Mouse (Mus musculus) midbrain, postnatal 0 days (tissue): Measurements from ENCODE around the gene Gm13420. TPM values are rescaled to one million over a fixed set of nuclear protein-coding genes. Genes with fewer than 3 reads are reported as not detected.

ENCODE experiments used
- ATAC-seq: fragments of 200-750 bp; cut with Nextera tagmentation; 2 replicates; pipeline ENCODE4 v1.8.0; 2017; ENCODE audit warnings: moderate number of reproducible peaks, mild to moderate bottlenecking, moderate TSS enrichment, moderate library complexity; ENCODE audit not compliant: low FRiP score
- DNase-seq: peaks from one replicate; pipeline ENCODE4 v3.0.0-alpha.2; 2015; ENCODE audit warnings: low spot score
- H3K27ac ChIP-seq: fragments of 300-500 bp; sonication (generic); 2 replicates; pipeline ENCODE4 v1.5.1; 2014; ENCODE audit warnings: low read depth, mild to moderate bottlenecking, low read length, mixed read lengths
- H3K27me3 ChIP-seq: fragments of 300-500 bp; sonication (generic); 2 replicates; pipeline ENCODE4 v1.6.1; 2014; ENCODE audit warnings: low read length, control low read depth, mixed read lengths; ENCODE audit not compliant: insufficient read depth
- H3K36me3 ChIP-seq: fragments of 300-500 bp; sonication (generic); 2 replicates; pipeline ENCODE4 v1.6.1; 2014; ENCODE audit warnings: low read length, control low read depth, mixed read lengths; ENCODE audit not compliant: insufficient read depth
- H3K4me1 ChIP-seq: fragments of 300-500 bp; sonication (generic); 2 replicates; pipeline ENCODE4 v1.6.1; 2014; ENCODE audit warnings: mild to moderate bottlenecking, control low read depth, antibody characterized with exemption, low read length, mixed read lengths; ENCODE audit not compliant: insufficient read depth
- H3K4me2 ChIP-seq: fragments of 300-500 bp; sonication (generic); 2 replicates; pipeline ENCODE4 v1.6.1; 2014; ENCODE audit warnings: low read depth, mild to moderate bottlenecking, low read length, mixed read lengths; ENCODE audit not compliant: poor library complexity, severe bottlenecking
- H3K4me3 ChIP-seq: fragments of 300-500 bp; sonication (generic); 2 replicates; pipeline ENCODE4 v1.5.1; 2014; ENCODE audit warnings: low read depth, mild to moderate bottlenecking, low read length, moderate library complexity
- H3K9ac ChIP-seq: fragments of 300-500 bp; sonication (generic); replicated peaks from 2 replicates; pipeline ENCODE4 v1.6.1; 2014; ENCODE audit warnings: mild to moderate bottlenecking, low read length, moderate library complexity, mixed read lengths; ENCODE audit not compliant: poor library complexity, severe bottlenecking
- H3K9me3 ChIP-seq: fragments of 300-500 bp; sonication (generic); 2 replicates; pipeline ENCODE4 v1.6.1; 2016; ENCODE audit warnings: low read length, control low read depth
- CTCF ChIP-seq: IDR thresholded peaks from 2 replicates; pipeline ENCODE4 v1.5.1; 2016; ENCODE audit warnings: antibody characterized with exemption, mild to moderate bottlenecking
- WGBS: fragments of 180-500 bp; shearing (Covaris S2); extraction: QIAGEN DNeasy Blood & Tissue Kit; methylation state at CpG from one replicate; pipeline ENCODE4 v1.1.7; 2014; 5-methylcytosine and 5-hydroxymethylcytosine counted together
- polyA plus RNA-seq: library from polyadenylated mRNA; unstranded; fragments of >200 nt; fragmentation: Nextera tagmentation; extraction: Ambion mirVana; gene quantifications from 2 replicates; pipeline ENCODE4 v1.2.1, GENCODE M21; 2015
- total RNA-seq: library from RNA; depleted of rRNA; stranded (reverse); fragments of >200 nt; gene quantifications from 2 replicates; pipeline ENCODE4 v1.2.3, GENCODE M21; 2014

Gene Gm13420
- total and polyA plus RNA-seq, 2 experiments from 2014 or later: 0.60 to 0.65 TPM

DNA sequence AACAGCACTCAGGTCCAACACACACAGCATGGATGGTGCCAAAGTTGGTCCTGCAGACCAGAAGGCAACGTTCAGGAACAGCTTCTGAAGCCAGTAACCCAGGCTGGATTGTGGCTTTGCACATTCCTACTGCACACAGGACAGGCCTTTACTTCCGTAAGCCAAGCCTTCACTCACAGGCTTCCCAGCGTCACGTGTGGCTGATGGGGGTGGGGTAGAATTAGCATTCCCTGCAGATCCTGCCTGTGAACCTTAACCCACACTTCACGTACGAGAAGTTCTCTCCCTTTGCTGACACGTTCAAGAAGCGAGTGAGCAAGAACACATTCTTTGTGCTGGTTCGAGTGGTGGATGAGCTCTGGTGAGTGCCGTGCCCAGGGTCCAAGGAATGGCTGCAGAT, 18.9 kb downstream of the Gm13420 start:
- peaks cover 84% of the 10 kb centered on the region for H3K36me3 ChIP-seq

GRCm38 (mm10) chr2:29731545-29731944, 19.9 kb downstream of the Gm13420 start:
- Histone ChIP-seq H3K27me3 (no peaks in the 10 kb centered on the region), H3K27ac (no peak overlapping the region), H3K4me2 (no peak overlapping the region), H3K36me3 (peaks cover 83% of the 10 kb centered on the region), H3K9me3 (no peaks in the 10 kb centered on the region), H3K4me3 (no peak overlapping the region), H3K4me1 (no peaks in the 10 kb centered on the region), H3K9ac (no peak overlapping the region)
- ATAC-seq (no peak), DNase-seq (no peak)
- WGBS: 81% methylated on average over 3 of the region's 3 CpGs
- peak; percentile 58 for TF ChIP-seq CTCF

More for the DNA sequence above, 18.9 kb downstream of the Gm13420 start:
- Histone ChIP-seq H3K27me3 (no peaks in the 10 kb centered on the region), H3K4me3 (no peak overlapping the region), H3K9me3 (no peaks in the 10 kb centered on the region), H3K9ac (no peak overlapping the region), H3K4me1 (no peaks in the 10 kb centered on the region), H3K27ac (no peak overlapping the region), H3K4me2 (no peak overlapping the region)
- no peak for ATAC-seq
- no peak for DNase-seq
- TF ChIP-seq CTCF: no peak
- WGBS: 87% methylated on average over 10 of the region's 10 CpGs

GRCm38 (mm10) chr2:29729500-29729899, 22.0 kb downstream of the Gm13420 start:
- no peak for TF ChIP-seq CTCF
- no peak overlapping the region for H3K4me3 ChIP-seq
- 55% methylated on average over 2 of the region's 2 CpGs for WGBS
- no peaks in the 10 kb centered on the region for H3K9me3 ChIP-seq
- ATAC-seq (no peak), DNase-seq (no peak)
- no peak overlapping the region for H3K4me2 ChIP-seq
- no peak overlapping the region for H3K27ac ChIP-seq
- no peaks in the 10 kb centered on the region for H3K27me3 ChIP-seq
- peaks cover 86% of the 10 kb centered on the region for H3K36me3 ChIP-seq
- no peaks in the 10 kb centered on the region for H3K4me1 ChIP-seq
- H3K9ac ChIP-seq: no peak overlapping the region

GRCm38 (mm10) chr2:29724664-29725365, 26.7 kb downstream of the Gm13420 start:
- no peak for TF ChIP-seq CTCF
- H3K4me1 ChIP-seq: no peaks in the 10 kb centered on the region
- peaks cover 70% of the 10 kb centered on the region for H3K36me3 ChIP-seq
- DNase-seq: no peak
- 82% methylated on average over 5 of the region's 5 CpGs for WGBS
- no peak overlapping the region for H3K9ac ChIP-seq
- no peak overlapping the region for H3K4me3 ChIP-seq
- no peaks in the 10 kb centered on the region for H3K9me3 ChIP-seq
- ATAC-seq: no peak
- no peak overlapping the region for H3K27ac ChIP-seq
- H3K27me3 ChIP-seq: no peaks in the 10 kb centered on the region
- no peak overlapping the region for H3K4me2 ChIP-seq

GRCm38 (mm10) chr2:29723132-29723531, 28.4 kb downstream of the Gm13420 start:
- DNase-seq (no peak), ATAC-seq (no peak)
- peaks cover 62% of the 10 kb centered on the region for H3K36me3 ChIP-seq
- H3K4me2 ChIP-seq: no peak overlapping the region
- no peaks in the 10 kb centered on the region for H3K27me3 ChIP-seq
- no peaks in the 10 kb centered on the region for H3K9me3 ChIP-seq
- no peak overlapping the region for H3K4me3 ChIP-seq
- WGBS: 92% methylated on average over 3 of the region's 3 CpGs
- H3K4me1 ChIP-seq: no peaks in the 10 kb centered on the region
- TF ChIP-seq CTCF: no peak
- H3K27ac ChIP-seq: no peak overlapping the region
- H3K9ac ChIP-seq: no peak overlapping the region

DNA sequence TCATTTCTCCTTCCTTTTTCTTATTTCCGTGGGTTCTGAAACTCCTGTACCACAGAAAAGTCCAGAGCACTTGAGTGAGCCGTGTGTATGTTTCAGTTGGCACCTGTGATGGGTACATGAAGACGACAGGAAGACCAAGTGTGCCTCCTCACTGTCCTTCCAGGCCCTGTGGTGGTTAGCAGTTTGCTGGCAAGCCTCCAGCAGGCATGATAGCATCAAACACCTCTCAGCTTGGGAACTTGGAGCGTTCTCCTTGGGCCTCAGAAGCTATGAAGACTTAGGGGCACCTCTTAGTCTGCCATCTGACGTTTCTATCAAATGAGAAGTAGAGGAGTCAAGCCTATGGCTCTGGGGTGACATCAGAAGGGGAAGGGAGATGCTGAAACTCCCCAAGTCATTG, 32.9 kb downstream of the Gm13420 start:
- no peak overlapping the region for H3K4me2 ChIP-seq
- peaks cover 41% of the 10 kb centered on the region for H3K36me3 ChIP-seq
- no peaks in the 10 kb centered on the region for H3K4me1 ChIP-seq
- 89% methylated on average over 5 of the region's 5 CpGs for WGBS
- no peak overlapping the region for H3K27ac ChIP-seq
- no peak overlapping the region for H3K4me3 ChIP-seq
- H3K27me3 ChIP-seq: no peaks in the 10 kb centered on the region
- DNase-seq (no peak), ATAC-seq (no peak)
- H3K9me3 ChIP-seq: no peaks in the 10 kb centered on the region
- TF ChIP-seq CTCF: no peak
- H3K9ac ChIP-seq: no peak overlapping the region
